Mouse (Mus musculus): Measurements from ENCODE around the gene Slc19a1. TPM values are rescaled to one million over a fixed set of nuclear protein-coding genes. Genes with fewer than 3 reads are reported as not detected.

Slc19a1 gene
- polyA plus RNA-seq, 1 experiment from 2014 or later = 44.9 TPM

DNA sequence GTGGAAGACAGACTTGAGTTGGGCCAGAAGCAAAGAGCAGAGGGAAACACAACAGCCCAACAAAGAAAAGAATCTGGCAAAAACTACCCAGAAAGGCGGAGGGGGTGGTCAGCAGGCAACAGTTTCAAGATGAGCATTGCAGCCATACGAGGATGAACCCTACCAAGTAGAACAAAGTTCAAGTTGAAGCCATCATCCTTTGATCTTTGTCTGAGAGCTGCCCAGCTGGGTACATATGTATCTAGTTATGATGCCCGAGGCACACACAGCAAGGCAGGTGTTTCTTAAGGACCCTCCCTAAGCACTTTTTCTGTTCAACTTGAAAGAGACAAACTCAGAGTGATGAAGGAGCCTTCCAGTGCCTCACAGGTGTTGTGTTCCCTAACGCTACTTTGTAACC lies 67.7 kb downstream of the Slc19a1 start:
- 0 out of 2 replicates have a peak, but pooled peaks cover 6% of the 10 kb centered on the region for H3K36me3 ChIP-seq
- H3K4me2 ChIP-seq = no peak overlapping the region
- no peak overlapping the region for H3K4me3 ChIP-seq
- no peak for ATAC-seq
- WGBS (ENCODE audit: insufficient replicate concordance) = 65% methylated on average over 4 of the region's 4 CpGs
- no peak overlapping the region for H3K27ac ChIP-seq
- H3K9me3 ChIP-seq (replicated peaks) = no peaks in the 10 kb centered on the region
- no peak overlapping the region for H3K9ac ChIP-seq
- H3K4me1 ChIP-seq = peaks cover 7% of the 10 kb centered on the region; the same call in 1 of the 2 replicates
- no peaks in the 10 kb centered on the region for H3K27me3 ChIP-seq (replicated peaks)

- 19% methylated on average over 8 of the region's 8 CpGs for WGBS (ENCODE audit: insufficient replicate concordance)
- Histone ChIP-seq H3K9ac (no peak overlapping the region), H3K27ac (no peak overlapping the region), H3K27me3 (replicated peaks) (no peaks in the 10 kb centered on the region), H3K4me3 (no peak overlapping the region), H3K4me2 (no peak overlapping the region), H3K36me3 (no peaks in the 10 kb centered on the region), H3K9me3 (replicated peaks) (no peaks in the 10 kb centered on the region), H3K4me1 (peaks cover 19% of the 10 kb centered on the region; the same call in 1 of the 2 replicates)
- ATAC-seq = no peak
Observed at GRCm38 (mm10) chr10:77103689-77104088, 71.6 kb downstream of the Slc19a1 start.

DNA sequence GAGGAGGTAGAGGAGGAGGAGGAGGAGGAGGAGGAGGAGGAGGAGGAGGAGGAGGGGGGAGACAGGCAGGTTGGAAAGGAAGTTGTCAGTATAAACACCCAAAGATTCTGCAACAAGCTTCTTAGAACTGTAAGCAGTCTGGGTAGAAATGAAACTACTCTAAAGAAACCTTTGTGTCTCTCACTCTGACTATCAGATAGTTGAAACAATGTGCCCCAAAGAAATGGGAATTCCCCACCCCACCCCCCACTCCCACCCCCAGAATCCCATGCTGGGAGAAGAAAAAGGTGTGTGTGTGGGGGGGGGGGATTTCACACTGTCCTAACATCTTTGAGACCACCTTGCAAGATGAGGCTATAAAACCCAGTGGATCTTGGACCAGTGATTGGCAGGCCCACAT lies 72.3 kb downstream of the Slc19a1 start:
- no peaks in the 10 kb centered on the region for H3K9me3 ChIP-seq (replicated peaks)
- peaks cover 20% of the 10 kb centered on the region; the same call in 1 of the 2 replicates for H3K4me1 ChIP-seq
- H3K36me3 ChIP-seq = no peaks in the 10 kb centered on the region
- H3K9ac ChIP-seq = no peak overlapping the region
- H3K4me3 ChIP-seq = no peak overlapping the region
- no peak overlapping the region for H3K4me2 ChIP-seq
- no peak for ATAC-seq
- 0 out of 2 replicates have a peak overlapping the region, but pooled peaks have one; percentile 2 for H3K27ac ChIP-seq
- no peaks in the 10 kb centered on the region for H3K27me3 ChIP-seq (replicated peaks)

DNA sequence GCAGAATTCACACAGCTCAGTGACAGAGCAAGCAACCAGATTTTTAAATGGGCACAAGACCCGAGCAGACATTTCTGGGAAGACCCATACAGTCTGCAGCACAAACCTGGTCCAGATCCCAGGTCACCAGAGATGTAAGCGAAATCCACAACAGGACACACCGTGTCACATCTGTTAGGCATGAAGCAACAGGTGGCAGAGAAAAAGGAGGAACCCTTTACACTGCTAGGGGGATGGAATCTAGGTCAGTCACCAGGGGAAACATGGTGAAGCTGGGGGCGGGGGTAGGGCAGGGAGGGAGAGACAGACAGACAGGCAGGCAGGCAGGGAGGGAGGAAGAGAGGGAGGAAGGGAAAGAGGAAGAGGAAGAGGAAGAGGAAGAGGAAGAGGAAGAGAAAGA lies 76.1 kb downstream of the Slc19a1 start:
- H3K4me3 ChIP-seq = no peak overlapping the region
- H3K36me3 ChIP-seq = no peaks in the 10 kb centered on the region
- H3K4me2 ChIP-seq = no peak overlapping the region
- H3K27me3 ChIP-seq (replicated peaks) = no peaks in the 10 kb centered on the region
- no peak overlapping the region for H3K27ac ChIP-seq
- no peak for ATAC-seq
- peaks cover 39% of the 10 kb centered on the region for H3K4me1 ChIP-seq
- H3K9me3 ChIP-seq (replicated peaks) = no peaks in the 10 kb centered on the region
- no peak overlapping the region for H3K9ac ChIP-seq
- WGBS (ENCODE audit: insufficient replicate concordance) = 67% methylated on average over 4 of the region's 4 CpGs

GRCm38 (mm10) chr10:77110010-77110409 lies 78.0 kb downstream of the Slc19a1 start:
- Histone ChIP-seq H3K4me2 (no peak overlapping the region), H3K4me1 (peaks cover 35% of the 10 kb centered on the region), H3K4me3 (no peak overlapping the region), H3K36me3 (no peaks in the 10 kb centered on the region), H3K27ac (no peak overlapping the region), H3K9ac (no peak overlapping the region), H3K27me3 (replicated peaks) (no peaks in the 10 kb centered on the region), H3K9me3 (replicated peaks) (no peaks in the 10 kb centered on the region)
- WGBS (ENCODE audit: insufficient replicate concordance) = 75% methylated on average over 9 of the region's 9 CpGs
- ATAC-seq = no peak

Other genes with a start within 250 kb of the Slc19a1 start
- 8.1 and 8.8 TPM in 2 replicates for gene Pcbp3, start 70.4 kb upstream of the Slc19a1 start, polyA plus RNA-seq (2016; fragmentation: Nextera tagmentation; extraction: Ambion mirVana)
- gene Col18a1, start 134.3 kb downstream of the Slc19a1 start, polyA plus RNA-seq (2016; fragmentation: Nextera tagmentation; extraction: Ambion mirVana) = 38.3 and 42.4 TPM in 2 replicates
- gene Pofut2, start 227.0 kb downstream of the Slc19a1 start, polyA plus RNA-seq (2016; fragmentation: Nextera tagmentation; extraction: Ambion mirVana) = 40.7 and 43.2 TPM in 2 replicates